Mouse (Mus musculus) urinary bladder, adult 2 months (tissue): ENCODE measurements around the gene Slc22a5. TPM values are rescaled to one million over a fixed set of nuclear protein-coding genes. Genes with fewer than 3 reads are reported as not detected.
"Not testable (repeated sequence)": the region's sequence is repeated elsewhere in the genome, so short reads cannot be mapped to it uniquely, and the experiment has no call there.

Source experiments
- DNase-seq: peaks from one replicate; pipeline ENCODE4 v3.0.0; 2022; ENCODE audit warnings: low spot score
- polyA plus RNA-seq: library from polyadenylated mRNA; depleted of rRNA; stranded (reverse); fragments of >200 nt; gene quantifications from 2 replicates; pipeline ENCODE4 v1.2.3, GENCODE M21; 2012; rRNA removed

Gene Slc22a5
- 26.2 and 30.0 TPM in 2 replicates for polyA plus RNA-seq

- peak; percentile 86 for DNase-seq
These were observed at the start of gene Slc22a5 for GRCm38 (mm10) chr11:53891505-53892451. Slc22a5 (minus strand) TSS chr11:53891660.

- not testable (repeated sequence) for DNase-seq
These were observed 40.5 kb upstream of the Slc22a5 start for GRCm38 (mm10) chr11:53931944-53932318.

- peak; percentile 36 for DNase-seq
These were observed 39.9 kb upstream of the Slc22a5 start for GRCm38 (mm10) chr11:53931091-53931943.

- DNase-seq: no peak
These were observed 38.3 kb upstream of the Slc22a5 start for GRCm38 (mm10) chr11:53929741-53930140.

- no peak for DNase-seq
These were observed 37.1 kb upstream of the Slc22a5 start for GRCm38 (mm10) chr11:53928585-53928984.

GRCm38 (mm10) chr11:53926303-53926702 lies 34.8 kb upstream of the Slc22a5 start:
- DNase-seq: no peak

GRCm38 (mm10) chr11:53918851-53919250 lies 27.4 kb upstream of the Slc22a5 start:
- DNase-seq: no peak

GRCm38 (mm10) chr11:53911011-53911410 lies 19.6 kb upstream of the Slc22a5 start:
- no peak for DNase-seq

GRCm38 (mm10) chr11:53908686-53909085 lies 17.2 kb upstream of the Slc22a5 start:
- DNase-seq: no peak

- no peak for DNase-seq
These were observed 13.1 kb upstream of the Slc22a5 start for GRCm38 (mm10) chr11:53904534-53904925.

- peak; percentile 38 for DNase-seq
These were observed 12.5 kb upstream of the Slc22a5 start for GRCm38 (mm10) chr11:53903781-53904533.

GRCm38 (mm10) chr11:53902741-53903140 lies 11.3 kb upstream of the Slc22a5 start:
- DNase-seq: no peak

GRCm38 (mm10) chr11:53900991-53901390 lies 9.5 kb upstream of the Slc22a5 start:
- no peak for DNase-seq

GRCm38 (mm10) chr11:53899981-53900380 lies 8.5 kb upstream of the Slc22a5 start:
- no peak for DNase-seq

- no peak for DNase-seq
These were observed 7.5 kb upstream of the Slc22a5 start for GRCm38 (mm10) chr11:53899004-53899403.

- no peak for DNase-seq
These were observed 5.5 kb upstream of the Slc22a5 start for GRCm38 (mm10) chr11:53896935-53897334.

GRCm38 (mm10) chr11:53893451-53893850 lies 2.0 kb upstream of the Slc22a5 start:
- DNase-seq: no peak

GRCm38 (mm10) chr11:53892716-53893416 lies 1.4 kb upstream of the Slc22a5 start:
- DNase-seq: no peak

- DNase-seq: no peak
These were observed 455 bp downstream of the Slc22a5 start for GRCm38 (mm10) chr11:53890906-53891504.

GRCm38 (mm10) chr11:53890225-53890624 lies 1.2 kb downstream of the Slc22a5 start:
- no peak for DNase-seq
